Mouse (Mus musculus) CD8-positive naive resting alpha-beta T cell, adult 2 months (primary cell): Measurements from ENCODE around the gene Olfr420.

ENCODE experiments used
- DNase-seq, 2 experiments: peaks; one replicate each; pipeline ENCODE4 v3.0.0; 2022; ENCODE audit warnings: low read depth in 2 of 2, low spot score in 2 of 2

Olfr420 gene

GRCm38 (mm10) chr1:174155333-174155732, at the start of gene Olfr420:
Gene Olfr420 (plus strand): TSS chr1:174155633.
- no peak for DNase-seq

DNA sequence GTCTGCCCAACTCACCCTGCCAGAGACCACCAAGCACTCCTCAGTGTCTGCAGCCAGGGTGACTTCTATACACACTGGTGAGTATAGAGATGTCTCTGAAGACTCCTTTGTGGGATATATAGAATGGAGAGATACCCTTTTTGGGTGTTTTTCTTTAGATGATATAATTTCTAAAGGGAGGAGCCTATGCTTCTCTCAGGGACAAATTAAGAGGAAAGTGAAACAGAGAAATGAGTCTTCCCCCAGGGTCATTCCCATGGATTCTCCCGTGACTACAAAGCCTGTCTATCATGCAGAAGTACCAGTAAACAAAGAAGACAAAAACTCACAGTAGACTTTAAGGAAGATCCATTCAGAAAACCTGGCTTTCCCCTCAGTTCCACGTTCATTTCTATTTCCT, 34.4 kb upstream of the Olfr420 start, which contains the start of gene Olfr231:
Gene Olfr231, minus strand, starts transcription at position 101 of the 400 bp plus-strand sequence.
- no peak for DNase-seq

- no peak for DNase-seq
These were observed 24.2 kb upstream of the Olfr420 start, which contains the start of gene Olfr424 for GRCm38 (mm10) chr1:174131217-174131616. Gene Olfr424 (plus strand): TSS chr1:174131517.

DNA sequence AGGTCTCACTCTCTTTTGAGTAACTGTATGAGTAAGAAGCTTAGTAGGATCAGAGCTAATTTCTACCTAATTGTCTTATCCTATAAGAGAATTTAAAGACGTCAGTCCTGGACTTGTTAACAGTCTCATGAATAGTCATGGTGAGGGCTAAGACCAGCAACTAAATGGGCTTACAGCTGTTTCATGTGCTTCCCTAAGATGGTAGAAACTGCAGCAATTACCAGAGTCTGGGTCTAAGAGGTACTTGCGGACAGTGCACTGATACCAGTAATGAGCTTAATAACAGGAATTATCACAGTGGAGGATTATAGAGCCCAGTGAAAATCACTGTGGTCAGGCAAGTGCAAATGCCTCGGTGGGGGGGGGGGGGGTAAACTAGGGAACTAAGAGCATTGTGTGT, 23.4 kb upstream of the Olfr420 start:
- DNase-seq: no peak

- no peak for DNase-seq
These were observed 14.0 kb upstream of the Olfr420 start for GRCm38 (mm10) chr1:174141384-174141783.

GRCm38 (mm10) chr1:174146696-174147095, 8.7 kb upstream of the Olfr420 start:
- DNase-seq: no peak

- DNase-seq: no peak
These were observed 6.1 kb upstream of the Olfr420 start for GRCm38 (mm10) chr1:174149289-174149688.

GRCm38 (mm10) chr1:174157622-174158021, 2.2 kb downstream of the Olfr420 start:
- no peak for DNase-seq

DNA sequence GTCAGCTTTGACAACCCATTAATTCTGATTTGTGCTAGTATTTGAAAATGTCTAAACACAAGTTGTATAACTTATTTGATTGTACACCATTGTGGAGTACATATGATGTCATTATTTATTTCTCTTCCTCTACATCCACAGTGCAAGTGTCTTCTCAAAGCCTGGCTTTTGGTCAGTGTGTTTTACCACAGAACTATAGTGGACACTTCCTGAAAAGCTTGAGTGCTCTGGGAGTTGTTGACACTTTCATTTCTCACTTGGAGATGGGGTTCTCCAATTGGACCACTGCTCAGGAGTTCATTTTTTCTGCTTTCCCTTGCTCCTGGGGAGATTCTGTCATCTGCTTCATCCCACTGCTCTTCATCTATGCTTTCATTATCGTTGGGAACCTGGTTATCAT, 3.1 kb downstream of the Olfr420 start:
- no peak for DNase-seq

- no peak for DNase-seq
These were observed 3.7 kb downstream of the Olfr420 start for GRCm38 (mm10) chr1:174159095-174159494.

DNA sequence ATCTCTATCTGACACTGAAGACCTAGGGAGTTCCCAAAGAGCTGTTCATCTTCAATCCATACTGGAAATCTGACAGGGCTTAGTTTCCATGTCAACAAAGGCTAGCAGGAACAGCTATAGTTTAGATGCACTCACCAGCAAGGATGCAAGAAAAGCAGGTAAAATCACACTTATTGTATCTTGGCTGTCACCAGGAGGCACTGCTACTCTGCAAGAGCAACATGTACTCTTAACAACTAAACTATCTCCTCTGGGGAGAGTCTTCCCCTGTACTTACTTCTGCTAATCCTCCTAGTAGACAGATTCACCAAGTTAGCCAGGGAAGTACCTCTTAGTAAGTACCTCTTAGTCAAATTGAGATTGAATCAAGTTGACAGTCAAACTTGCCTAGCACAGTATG, 13.6 kb downstream of the Olfr420 start:
- DNase-seq: no peak

GRCm38 (mm10) chr1:174170706-174171501, 15.5 kb downstream of the Olfr420 start:
- DNase-seq: no peak

DNA sequence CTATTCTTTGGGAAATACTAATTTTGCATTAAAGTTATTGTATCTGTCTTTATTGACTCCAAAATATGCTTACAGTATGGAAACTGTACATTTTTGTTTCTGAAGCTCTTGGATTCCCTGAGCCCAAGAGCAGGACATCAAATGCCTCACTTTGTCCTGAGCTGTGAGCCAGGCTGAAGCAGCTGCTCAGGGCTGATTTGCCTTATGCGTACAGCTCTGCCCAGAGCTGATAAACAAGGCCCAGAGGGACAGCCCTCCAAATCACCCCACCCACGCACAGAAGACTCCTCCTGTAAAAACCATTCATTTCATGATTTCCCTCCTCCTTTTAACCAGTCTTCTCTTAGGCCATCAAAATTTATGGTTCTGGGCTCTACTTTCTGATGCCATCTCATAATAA, 16.1 kb downstream of the Olfr420 start:
- DNase-seq: no peak

GRCm38 (mm10) chr1:174172605-174173004, 17.2 kb downstream of the Olfr420 start, which contains the start of gene Spta1:
Gene Spta1 (plus strand): TSS chr1:174172776.
- no peak for DNase-seq

- no peak for DNase-seq
These were observed 49.3 kb downstream of the Olfr420 start for GRCm38 (mm10) chr1:174204699-174205098.
